Mouse (Mus musculus): ENCODE data around the gene Tmem131.

Tmem131 gene

GRCm38 (mm10) chr1:36943653-36944052 lies at the start of gene Tmem131:
TSS of gene Tmem131 (minus strand) at chr1:36943666.
- no peak for DNase-seq

- no peak for DNase-seq
Measured at GRCm38 (mm10) chr1:36988561-36988960, 45.1 kb upstream of the Tmem131 start.

DNA sequence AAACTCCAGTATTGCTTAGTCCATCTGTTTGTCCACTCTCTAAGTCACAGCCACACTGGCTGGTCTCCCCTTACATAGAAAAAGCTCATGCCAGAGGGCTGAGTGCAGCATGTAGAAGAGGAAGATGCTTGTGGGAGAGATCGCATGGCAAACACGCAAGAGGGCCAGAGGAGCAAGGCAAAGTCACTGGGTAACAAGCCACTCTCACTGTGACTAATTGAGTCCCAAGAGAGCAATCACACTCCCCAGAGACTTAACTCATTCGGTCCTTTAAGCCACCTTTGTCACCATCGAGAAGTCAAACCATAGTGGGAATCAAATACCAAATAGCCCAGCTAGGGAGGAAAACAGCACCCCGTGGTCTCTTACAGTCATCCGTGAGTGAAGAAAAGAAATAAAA lies 44.7 kb upstream of the Tmem131 start:
- no peak for DNase-seq

DNA sequence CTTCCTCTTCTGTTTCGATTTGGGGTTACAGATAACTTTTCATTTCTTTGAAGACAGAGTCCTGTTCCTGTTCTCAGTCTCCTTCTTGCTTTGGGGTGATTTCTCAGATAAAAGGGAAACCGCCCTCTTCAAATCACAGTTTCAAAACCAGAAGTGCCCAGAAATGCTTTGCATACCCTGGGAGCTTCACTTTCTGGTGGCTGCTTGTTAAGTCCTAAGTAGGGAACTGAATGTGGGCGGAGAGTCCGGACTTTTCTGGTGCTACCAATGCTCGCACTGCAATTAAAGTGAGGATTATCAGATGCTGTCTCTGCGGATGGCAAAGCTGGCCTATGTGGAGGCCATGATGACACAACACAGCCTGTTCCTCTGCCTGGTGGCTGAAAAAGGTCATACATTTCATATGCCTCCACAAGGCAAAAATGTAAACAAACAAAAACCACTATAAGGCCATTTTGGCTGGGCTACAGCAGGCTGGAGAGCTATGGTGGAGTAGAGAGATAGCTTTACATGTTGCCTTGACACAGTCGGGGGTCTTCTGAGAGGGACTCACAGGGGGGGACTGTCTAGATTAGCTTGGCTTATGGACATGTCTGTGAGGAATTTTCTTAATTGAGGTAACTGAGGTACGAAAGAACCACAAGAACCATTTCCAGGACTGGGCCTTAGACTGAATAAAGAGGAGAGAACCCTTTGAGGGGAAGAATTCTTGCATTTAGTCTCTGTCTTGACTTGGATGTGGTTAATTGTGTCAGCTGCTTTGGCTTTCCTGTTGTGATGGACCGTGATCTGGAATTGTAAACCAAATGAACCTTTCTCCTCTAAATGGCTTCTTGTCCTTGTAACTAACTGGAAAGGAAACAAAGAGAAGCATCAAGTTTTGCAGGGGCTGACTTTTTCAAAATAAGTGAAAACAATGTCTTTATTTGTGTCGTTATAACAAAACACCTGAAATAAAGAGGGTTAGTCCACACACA lies 44.0 kb upstream of the Tmem131 start:
- DNase-seq = no peak

GRCm38 (mm10) chr1:36986396-36987160 lies 43.1 kb upstream of the Tmem131 start:
- no peak for DNase-seq

DNA sequence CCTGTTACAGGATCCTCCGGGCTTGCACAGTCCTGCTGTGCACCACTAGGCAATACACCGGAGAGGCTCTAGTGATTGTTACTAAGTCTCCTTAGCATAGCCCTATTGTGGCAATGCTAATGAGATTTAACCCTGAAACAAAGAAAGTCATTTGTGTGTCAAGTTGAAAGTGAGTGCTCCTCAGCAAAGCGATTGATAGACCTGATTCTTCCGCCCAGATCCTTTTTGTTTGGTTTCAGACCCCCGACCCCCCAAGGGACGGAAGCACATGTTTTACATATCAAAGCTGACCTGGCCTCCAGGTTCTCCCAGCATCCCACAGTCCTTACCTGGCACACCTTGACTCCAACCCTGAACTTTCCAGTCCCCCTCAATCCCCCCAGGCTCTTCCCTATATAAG lies 42.4 kb upstream of the Tmem131 start:
- DNase-seq = no peak

DNA sequence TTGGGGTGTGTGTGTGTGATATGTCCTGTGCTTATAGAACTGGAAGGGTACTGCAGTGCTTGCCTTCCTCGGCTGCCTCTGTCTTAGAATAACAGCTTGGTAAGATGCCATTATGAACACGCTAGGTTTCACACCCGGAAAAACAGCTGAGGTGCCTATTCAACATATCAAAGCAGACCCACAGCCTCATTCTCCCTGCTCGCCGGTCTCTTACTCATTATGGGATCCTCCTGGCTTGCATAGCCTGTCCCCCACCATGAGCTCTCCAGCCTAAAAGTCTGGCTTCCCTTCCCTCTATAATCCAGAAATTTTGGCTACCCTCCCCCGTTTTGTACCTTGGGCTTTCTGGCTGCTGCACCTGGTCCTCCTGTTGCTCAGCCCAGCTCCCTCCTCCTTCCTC lies 40.9 kb upstream of the Tmem131 start:
- no peak for DNase-seq

DNA sequence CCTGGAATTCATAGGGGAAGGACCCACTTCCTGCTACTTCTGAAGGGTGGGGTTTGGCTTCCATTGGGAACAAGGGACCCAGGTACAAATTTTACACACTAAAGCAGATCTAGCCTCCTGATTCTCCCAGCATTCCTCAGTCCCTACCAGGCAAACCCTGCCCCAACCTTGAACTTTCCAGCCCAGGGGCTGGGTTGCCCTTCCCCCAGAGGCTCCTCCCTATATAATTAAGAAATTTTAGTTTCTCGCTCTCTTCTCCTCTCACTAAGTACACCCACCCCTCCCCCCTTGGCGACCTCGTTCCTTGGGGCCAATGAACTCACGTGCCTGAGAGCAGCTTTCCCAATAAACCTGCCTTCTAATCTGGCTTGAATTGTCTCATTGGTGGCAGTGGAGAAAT lies 40.3 kb upstream of the Tmem131 start:
- no peak for DNase-seq

DNA sequence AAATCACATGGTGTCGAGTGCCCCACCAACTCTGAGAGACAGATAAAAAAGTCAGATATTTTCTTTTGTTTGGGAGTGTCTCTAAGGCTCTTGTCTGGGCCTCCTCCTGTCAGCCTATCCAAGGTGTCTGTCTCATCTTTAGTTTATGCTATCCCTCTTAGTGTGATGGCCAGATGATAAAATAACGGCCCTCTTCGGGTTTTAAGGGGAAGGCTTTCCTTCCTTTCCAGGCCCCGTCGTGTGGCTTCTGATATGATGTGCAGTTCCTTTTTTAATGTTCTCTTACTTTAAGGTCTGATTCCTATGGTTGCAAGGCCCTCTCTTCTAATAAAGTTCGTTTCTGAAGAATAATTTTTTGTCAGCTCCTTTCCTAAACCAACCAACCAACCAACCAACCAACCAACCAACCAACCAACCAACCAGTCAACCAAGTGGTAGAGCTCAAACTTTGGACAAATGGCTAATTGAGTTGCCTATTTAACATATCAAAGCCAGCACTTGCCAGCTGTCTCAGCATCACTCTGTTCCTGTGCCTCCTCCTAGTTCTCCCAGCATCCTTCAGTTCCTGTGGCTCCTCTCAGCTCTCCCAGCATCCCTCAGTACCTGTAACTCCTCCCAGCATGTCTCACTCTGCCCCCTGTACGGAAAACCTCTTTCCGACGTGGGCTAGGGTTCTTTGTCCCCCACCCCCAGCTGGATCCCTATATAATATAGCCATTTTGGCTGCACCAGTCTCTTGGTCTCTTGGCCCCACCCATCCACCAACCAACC lies 38.9 kb upstream of the Tmem131 start:
- DNase-seq = no peak

DNA sequence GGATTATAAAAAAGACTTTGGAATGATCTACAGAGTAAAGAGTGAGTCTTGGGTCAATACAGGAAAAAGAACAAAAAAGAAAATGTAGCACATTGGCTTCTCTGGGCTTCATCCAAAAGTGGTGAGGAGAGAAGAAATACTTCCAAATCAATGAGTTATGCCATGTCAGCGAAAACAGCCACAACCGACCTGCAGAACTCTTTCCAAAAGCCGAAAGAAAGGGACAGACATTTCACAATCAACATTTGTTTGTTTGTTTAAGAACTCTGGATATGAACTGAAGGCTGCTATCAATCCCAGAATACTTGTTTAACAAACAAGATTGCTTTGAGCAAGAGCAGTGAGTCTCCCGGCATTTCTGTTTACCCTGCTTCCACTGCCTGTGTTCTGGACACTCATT lies 33.3 kb upstream of the Tmem131 start:
- no peak for DNase-seq

- DNase-seq = no peak
Measured at GRCm38 (mm10) chr1:36970918-36971617, 27.6 kb upstream of the Tmem131 start.

DNA sequence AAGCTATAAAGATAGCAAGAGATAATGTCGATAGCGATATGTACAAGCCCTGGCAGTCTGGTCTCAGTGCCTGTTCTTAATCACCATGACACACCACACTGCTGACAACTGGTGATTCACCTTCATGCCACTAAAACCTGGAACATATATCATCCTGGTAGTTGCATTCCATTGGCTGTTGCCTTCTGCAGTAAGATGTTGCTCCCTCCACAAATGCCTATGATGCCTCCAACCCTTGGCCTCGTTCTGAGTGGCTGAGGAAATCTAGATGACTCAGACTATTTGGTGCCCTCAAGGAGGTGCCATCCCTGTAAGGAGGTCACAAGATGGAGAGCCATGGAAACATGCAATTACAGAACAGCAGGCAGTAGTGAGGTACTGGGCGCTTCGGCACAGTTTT lies 22.4 kb upstream of the Tmem131 start:
- no peak for DNase-seq

- no peak for DNase-seq
Measured at GRCm38 (mm10) chr1:36962379-36963176, 19.1 kb upstream of the Tmem131 start.

- no peak for DNase-seq
Measured at GRCm38 (mm10) chr1:36960509-36961222, 17.2 kb upstream of the Tmem131 start.

- DNase-seq = no peak
Measured at GRCm38 (mm10) chr1:36949591-36950184, 6.2 kb upstream of the Tmem131 start.

DNA sequence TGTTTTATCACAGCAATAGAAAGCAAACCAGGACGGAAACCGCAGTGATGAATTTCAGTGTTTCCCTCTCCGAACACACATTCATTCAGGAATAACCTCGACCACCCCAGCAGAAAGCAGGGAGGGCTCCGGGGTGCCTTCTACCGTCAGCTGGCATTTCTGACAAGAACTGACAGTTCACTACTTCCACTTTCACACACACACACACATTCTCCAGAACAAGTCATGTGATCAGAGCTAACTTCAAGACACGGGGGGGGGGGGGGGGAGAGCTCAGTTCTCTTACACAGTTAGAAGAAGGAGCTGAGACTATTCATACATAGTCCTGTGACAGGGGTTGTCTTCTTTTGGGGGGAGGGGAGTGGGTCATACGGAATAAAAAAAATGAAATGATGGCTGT lies 4.0 kb upstream of the Tmem131 start:
- no peak for DNase-seq

DNA sequence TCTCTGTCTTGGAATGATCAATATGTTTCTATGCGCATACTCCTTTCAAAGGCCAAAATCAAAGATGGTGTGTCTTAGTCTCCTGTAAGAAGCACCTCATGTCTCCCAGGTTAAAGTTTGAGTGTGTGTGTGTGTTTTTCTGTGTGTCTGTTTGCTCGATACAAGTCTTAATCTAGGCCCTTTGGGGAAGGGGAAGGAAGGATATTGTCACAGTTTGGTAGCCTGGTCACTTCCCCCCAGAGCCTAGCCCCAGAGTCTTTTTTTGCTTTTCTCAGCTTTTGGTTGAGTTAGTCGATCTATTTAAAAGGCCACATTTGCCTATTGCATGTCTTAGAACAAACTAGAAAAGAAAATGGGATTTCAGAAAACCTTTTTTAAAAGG lies 3.1 kb downstream of the Tmem131 start:
- no peak for DNase-seq

DNA sequence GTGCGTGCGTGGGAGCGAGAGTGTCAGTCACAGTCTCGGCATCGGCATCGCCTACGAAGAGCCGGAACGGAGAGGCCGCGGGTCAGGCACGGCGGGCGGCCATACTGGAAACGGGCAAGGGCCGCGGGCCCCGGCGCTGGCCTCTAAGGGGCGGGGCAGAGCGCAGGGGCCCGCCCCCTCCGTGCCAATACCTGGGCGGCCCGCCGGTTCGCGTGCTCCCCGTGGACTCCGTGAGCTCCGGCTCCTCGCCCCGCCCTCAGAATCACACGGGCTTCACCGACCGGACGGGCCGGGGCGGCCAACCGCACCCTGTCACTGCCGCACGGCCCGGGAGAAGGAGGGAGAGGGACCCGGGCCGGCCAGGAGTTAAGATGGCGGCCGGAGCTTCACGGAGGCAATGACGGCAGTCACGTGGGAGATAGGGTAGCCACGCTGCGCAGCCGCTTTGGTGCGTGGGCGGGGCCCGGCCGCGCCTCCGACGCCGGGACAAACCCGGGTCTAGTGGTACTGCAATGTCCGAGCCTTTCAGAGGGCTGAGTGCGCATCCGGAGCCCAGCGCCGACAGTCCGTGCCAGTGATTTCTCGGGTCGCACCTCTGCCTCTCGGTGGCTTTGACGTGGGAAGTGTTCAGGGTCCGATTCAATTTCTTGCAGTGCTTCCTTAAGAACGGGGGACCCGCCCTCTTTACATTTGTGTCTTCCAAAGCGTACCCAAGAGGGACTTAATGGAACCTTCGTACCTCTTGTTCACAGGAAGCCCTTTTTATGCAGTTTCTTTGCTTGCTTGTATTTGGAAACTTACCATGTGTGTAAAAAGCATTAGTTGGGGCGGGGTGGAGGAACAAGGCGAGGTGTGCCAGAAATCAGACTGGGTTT lies 3.7 kb downstream of the Tmem131 start:
- DNase-seq = peak; percentile 92

DNA sequence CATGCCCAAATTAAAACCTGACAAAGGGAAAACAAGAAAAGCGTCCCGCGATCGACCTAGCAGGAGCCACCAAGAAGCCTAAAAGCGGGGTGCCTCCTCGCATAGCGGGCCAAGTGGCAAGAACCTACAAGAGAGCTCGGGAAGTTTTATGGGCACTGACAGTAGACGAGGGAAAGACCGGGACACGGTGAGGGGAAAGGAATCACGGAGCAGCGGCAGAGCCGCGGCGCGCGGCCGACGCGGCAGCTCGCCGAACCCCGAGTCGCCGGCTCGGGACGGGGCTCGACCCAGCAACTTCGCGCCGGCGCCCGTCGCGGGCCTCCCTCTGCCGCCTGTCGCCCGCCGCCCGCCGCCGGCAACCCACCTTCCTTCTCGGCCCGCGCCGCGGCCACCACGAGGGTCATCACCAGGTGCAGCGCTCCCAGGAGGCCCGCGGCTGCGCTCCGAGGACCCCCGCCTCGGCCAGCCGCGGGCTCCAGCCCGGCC lies 4.6 kb downstream of the Tmem131 start:
- DNase-seq = peak; percentile 21
